Mouse (Mus musculus) adrenal gland, postnatal 4 days (tissue): Measurements from ENCODE around the gene Fli1. TPM values are rescaled to one million over a fixed set of nuclear protein-coding genes. Genes with fewer than 3 reads are reported as not detected.

ENCODE experiments used
- DNase-seq, 2 experiments: peaks; one replicate each; pipeline ENCODE4 v3.0.0; 2021 to 2022; ENCODE audit warnings: low spot score in 2 of 2, mixed read lengths in 2 of 2
- long read RNA-seq, 2 experiments: library from polyadenylated mRNA; stranded (forward); transcript quantifications; one replicate each; pipeline ENCODE4 v2.0.0; 2021
- total RNA-seq, 2 experiments: library from RNA; stranded (reverse); gene quantifications; 2 replicates each; pipeline ENCODE4 v1.2.3; 2021

Gene Fli1
- total RNA-seq = 10 to 100 TPM; 27.5 to 28.1 TPM
- long read RNA-seq, experiment 1, transcript Fli1-201 (9 exons, 3,318 nt) = major isoform, 5 of 11 reads
- long read RNA-seq, experiment 1, partial matches to known transcripts = 3 of 11 reads
- long read RNA-seq, experiment 1, other reads (novel, unspliced or antisense) = 3 of 11 reads
- long read RNA-seq, experiment 2, partial matches to known transcripts = 6 of 11 reads
- long read RNA-seq, experiment 2, other reads (novel, unspliced or antisense) = 1 of 11 reads

DNA sequence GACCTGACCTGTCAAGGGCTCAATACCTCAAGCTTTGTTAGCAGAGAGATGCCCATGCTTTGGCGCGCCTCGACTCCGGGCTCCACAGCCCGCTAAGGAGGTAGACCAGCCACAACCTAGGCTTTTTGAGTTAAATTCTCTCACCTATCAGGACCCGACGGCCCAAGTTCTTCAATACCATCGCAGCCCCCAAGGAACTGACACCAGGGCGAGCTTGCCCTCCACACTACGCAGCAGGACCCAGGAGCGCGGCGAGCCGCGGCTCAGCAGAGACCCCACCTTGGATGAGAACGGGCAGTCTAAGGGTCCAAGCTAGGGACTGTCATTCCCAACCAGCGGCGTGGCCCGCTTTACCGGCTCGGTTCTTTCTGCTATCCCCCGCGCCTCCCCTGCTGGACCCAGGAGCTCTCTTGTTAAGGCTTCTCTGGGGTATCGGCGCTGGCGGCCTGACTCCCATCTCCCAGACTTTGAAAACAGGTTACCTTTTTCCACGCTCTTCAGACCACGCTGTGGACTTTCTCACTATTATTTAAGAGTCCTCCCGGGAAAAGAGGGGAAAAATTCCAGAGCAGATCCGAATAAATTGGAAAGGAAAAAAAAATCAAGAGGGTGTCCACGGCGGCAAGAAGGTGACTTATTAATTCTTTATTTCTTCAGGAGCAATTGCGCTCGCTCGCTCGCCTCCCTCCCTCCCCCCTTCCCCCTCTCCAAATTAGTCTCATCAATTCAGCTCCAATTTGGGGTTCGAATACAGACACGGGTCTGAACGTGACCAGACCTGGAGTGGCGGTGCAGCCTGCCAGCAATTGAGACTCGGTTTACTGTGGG lies at the start of gene Fli1:
Gene Fli1 (minus strand): TSS at position 650 of the 828 bp plus-strand sequence.
- DNase-seq = no peak

- DNase-seq = peak; percentile 18 to 49
Measured at GRCm38 (mm10) chr9:32591732-32592582, 49.3 kb upstream of the Fli1 start.

- DNase-seq = no peak
Measured at GRCm38 (mm10) chr9:32590571-32590970, 47.9 kb upstream of the Fli1 start.

DNA sequence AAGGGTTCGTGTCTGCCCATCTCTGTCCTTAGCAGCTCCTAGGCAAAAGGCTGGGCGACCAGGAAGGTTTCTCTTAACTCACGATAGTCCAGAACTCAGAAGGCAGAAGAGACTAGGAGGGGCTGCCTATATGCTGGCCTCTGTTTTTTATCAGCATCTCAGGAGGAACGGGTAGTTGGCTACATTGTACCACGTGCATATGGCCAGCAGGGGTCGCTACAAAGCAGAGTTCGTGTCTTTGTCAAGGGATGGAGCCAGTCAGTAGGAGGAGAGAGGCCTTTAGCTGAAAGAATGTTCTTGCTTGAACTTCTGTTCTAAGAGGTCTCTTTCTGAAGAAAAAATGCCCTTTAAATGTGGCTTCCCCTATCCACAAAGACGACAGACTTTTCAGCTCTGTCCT lies 47.2 kb upstream of the Fli1 start:
- peak; percentile 38 to 69 for DNase-seq

DNA sequence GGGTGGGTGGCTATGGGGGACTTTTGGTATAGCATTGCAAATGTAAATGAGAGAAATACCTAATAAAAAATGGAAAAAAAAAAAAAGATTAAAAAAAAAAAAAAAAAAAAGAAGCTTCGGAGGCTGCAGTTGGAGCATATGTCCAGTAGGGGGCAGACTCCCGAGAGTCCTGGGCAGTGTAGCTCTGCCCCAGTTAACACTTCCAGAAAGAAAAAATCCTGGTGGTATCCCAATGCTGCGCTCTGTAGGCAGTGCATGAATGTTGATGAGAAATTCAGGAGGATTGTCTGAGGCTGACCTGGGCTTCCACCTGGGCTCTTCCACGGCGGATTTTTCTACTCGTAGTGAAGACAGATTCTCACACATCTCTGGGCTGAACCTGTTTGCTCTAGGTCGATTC lies 42.7 kb upstream of the Fli1 start:
- DNase-seq = no peak

DNA sequence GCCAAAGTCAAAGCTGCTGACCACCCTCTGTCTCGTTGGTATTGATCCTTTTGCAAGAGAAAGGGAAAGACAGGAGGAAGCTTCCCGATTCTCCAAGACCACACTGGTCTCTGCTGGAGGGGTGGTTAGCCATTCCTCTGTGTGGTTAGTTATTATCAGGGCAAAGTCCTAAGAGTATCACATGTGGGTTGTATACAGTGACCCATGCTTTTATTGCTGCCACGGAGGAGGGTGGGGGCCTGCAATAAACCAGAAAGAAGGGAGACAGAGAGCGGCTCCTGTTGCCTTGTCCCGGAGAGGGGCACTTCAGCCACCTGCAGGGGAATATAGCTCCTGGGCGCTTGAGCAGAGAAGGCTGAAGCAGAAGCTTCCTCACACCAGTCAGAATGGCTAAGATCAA lies 41.2 kb upstream of the Fli1 start:
- no peak for DNase-seq

DNA sequence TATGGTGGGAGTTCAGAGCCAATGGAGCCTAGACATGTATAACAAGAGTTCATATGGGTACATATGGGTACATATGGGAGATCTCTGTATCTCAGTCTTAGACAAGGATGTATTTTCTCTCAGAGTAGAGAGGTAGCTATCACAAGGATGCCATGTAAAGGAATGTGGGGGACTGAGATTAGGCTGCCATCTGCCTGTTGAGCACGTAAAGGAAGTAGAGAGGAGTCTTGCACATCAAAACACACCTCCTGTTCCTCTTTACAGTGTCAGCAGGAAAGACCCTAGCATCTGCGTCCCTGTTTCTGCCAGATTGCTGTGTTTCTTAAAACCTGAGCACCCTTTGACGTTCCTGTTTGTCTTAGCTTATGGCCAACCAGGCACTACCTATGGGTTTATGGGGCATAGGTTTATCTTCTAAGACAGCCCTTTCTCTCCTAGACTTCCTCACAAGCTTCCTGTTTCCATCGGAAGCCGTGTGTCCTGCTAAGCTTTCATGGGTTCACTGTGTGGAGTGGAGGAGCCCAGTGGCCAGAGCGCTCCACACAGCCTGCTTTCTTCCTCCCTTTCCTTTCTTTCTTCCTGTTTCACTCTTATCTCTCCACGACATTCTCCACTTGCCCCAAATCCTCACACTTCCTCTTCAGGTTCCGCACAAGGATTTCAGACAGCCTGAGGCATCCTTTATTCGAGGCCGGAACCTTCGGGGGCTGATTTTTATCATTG lies 39.4 kb upstream of the Fli1 start:
- DNase-seq = no peak

DNA sequence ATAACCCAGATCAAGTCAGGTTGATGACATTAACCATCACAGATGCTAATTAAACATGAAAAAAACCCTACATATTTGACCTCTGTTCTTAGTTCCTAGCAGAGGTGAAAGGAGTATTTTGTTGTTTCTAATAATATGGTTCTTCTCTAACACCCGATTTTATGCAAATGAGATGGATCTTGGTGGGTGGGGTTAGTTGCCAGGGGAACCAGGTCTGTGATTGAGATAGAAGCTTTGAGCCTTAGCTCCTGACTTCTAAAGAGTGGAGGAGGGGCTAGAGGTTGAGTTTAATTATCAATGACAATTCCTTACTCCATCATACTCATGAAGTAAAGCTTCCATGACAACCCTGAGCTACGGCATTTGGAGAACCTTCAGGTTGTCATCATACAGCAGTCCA lies 35.8 kb upstream of the Fli1 start:
- DNase-seq = no peak

DNA sequence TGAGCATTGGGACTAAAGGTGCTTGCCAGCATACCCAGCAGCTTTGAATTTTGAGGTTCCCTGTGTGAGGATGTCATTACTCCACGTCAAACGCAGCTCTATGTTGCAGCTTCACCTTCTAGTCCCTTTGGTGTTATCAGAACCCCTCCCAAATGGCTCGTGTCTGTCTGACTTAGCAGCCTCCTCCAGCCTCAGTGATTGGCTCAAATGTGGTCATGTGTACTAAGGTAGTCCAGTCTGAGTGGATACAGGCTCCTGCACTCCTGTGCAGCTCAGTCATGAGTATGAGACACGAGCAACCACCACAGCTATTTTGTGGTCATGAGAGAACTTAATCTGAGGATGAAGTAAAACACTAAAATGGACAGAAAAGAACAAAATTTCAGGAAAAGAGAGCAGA lies 31.0 kb upstream of the Fli1 start:
- no peak for DNase-seq

DNA sequence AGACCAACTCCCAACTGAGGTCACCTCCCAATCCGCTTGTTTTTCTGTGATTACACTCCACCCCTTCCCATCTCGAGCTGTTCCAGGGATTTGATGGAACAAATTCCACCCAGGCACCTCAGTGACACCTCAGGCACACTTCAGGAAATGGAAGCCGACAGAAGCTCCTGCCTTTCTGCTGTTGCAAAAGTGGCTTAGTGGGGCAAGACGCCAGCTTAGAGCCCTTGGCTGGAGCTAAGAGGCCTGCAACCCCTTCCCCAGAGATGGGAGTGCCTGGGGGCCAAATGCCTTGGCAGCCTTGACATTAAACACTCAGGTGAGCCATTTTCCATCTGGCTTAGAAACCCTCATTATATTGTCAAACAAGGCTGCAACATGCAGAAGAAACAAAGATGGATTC lies 29.0 kb upstream of the Fli1 start:
- DNase-seq = no peak

DNA sequence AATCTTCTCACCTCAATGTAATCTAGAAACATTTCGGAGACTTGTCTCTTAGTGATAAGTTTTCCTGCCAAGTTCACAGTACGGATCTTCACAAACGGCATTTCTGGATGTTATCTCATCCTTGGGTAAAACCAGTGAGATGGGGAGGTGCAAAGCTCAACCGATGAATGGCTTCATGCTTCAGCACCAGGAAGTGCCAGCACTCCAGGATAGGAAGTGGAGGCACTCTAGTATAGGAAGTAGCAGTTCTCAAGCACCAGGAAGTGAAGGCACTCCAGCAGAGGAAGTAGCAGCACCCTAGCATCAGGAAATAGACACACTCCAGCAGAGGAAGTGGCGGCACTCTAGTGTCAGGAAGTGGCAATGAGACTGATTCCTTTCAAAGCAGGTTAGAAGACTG lies 27.9 kb upstream of the Fli1 start:
- DNase-seq = no peak

DNA sequence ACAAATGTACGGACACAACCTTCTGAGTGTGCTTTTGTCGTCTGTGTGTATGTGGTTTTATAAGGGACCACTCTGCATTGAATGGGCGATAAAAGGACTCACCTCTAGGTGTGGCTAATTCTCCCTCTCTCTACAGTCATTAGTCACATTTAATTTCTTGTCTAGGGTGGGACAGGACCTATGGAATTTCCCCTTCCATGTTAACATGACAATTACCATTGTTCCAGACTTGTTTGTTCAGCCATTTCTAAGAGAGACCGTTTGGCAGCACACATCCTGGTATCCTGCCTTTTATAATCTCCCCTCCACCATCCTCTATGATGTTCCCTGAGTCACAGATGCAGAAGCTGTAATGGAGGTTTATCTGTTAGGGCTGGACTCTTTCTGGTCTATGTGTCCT lies 26.6 kb upstream of the Fli1 start:
- DNase-seq = no peak

GRCm38 (mm10) chr9:32567603-32568002 lies 24.9 kb upstream of the Fli1 start:
- DNase-seq = no peak

GRCm38 (mm10) chr9:32565309-32565708 lies 22.6 kb upstream of the Fli1 start:
- no peak for DNase-seq

DNA sequence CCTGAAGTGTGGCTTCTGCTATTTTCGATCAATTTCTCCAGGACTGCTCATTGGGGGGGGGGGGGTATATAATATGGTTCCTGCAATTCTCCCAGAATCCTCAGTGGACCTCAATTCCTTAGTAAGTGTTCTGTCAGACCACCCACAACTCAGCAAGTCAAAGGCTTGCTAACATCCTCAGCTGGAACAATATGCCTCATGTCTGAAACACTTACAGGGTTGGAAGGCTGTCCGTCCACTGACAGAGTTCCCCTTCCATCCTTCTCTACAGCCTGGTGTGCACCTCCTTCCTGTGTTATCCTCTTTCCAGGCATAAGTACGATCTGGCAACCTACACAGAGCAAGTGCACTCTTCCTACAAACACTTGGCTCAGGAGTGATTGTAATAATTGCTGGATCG lies 20.2 kb upstream of the Fli1 start:
- DNase-seq = no peak

DNA sequence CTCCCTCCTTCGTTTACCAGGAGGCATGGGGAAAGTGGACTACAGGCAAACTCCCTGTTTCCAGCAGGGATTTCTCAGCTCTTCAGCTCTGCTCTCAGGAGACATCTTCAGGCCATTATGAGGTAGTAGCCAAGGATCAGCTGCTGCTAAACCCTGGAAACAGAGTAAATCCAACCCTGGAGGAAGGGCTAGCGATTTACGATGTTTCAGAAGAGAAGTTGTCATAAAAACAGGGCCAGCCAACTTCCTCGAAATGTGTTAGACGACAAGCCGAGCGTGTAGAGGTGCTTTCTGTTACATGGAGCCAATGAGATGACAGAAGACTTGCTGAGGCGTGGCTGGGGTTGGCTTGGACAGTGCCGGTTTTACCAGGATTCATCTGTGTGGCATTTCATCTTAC lies 19.7 kb upstream of the Fli1 start:
- no peak for DNase-seq

DNA sequence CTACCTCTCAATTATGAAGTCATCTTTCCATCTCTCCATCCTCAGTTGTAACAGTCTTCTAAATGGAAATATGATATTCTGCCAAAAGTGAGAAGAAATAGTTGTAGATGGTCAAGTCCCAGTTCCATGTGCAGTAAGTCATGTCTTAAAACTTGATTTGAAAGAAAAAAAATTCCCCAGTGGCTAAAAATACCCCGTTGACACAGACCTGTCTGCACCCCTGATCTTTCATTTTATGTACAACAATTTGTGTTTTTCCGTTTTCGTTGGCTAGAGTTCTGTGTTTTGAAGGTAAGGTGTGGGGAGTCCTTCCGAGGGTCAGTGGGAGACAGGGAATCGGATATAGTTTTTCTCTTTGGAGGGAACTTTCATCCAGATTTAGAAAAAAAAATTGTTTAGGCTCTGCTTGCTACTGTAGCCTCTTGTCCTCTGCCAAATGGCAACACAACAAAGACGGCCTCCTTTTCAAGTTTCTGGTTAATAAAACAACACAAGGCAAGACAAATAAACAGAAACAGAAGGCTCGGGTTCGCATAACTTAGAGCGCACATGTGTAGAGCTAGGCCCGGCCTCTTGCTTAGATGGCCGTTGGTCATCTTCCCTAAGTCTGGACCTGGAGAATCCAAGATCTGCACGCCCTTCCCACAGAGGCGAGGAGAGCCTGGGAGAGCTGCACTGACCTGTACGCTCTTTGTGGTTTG lies 18.7 kb upstream of the Fli1 start:
- no peak for DNase-seq

DNA sequence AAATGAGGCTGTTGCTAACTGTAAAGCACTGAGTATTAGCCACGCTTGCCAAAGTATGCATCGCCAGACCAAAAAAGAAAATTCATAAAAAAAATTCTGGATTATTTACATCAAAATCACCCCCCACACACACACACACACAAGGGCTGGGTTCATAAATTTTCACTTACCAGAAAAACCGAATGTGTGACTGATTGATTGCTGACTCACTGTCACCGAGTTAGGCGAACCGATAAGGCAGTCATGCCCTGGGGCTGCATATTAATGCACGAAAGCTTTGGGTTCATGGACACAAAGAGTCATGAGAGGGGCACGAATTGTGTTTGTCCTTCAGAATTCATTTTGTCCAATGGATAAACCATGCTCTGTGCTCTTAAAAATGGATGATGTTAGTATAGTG lies 17.2 kb upstream of the Fli1 start:
- DNase-seq = no peak

- no peak for DNase-seq
Measured at GRCm38 (mm10) chr9:32559454-32559853, 16.8 kb upstream of the Fli1 start.

DNA sequence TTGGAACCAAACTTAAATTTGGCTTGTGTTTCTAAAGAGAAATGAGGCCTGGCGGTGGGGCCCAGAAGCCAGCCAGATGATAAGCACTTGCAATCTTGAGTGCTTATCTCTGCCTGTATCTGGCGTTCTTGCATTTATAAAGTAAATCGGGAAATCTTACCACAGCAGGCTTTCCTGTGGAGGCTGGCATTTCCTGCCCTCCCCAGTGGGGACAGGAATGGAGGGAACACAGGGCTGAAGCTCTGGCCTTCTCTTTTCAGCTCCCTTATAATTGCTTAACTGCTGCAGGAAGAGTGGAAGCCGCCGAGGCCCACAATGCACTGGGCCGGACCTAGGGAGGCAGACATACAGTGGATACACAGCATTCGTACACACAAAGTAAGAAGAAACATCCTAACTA lies 13.7 kb upstream of the Fli1 start:
- DNase-seq = no peak

DNA sequence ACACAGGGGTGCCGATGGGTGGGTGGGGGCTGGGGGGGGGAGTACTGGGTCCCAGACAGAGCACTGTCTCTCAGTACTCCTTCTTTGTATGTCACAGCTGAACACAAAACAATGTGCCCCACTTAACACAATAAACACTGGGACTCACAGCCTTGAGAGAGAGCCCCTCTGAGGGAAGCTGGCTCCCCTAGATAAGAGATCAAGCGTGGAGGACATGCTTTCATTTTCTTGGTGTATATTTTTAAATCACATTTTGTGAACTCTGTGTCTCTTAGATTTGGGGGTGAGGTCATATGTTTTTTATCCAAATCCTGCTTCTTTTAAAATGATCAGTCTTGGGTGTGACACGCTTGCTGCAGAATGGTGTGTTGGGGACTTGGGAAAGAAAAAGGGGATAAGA lies 12.6 kb upstream of the Fli1 start:
- DNase-seq = no peak
